Mouse (Mus musculus) brain, embryonic 14.5 days (tissue): ENCODE results near the gene Gipc2.

ENCODE experiments used
- CTCF ChIP-seq: fragments of 200-500 bp; IDR thresholded peaks from 2 replicates; pipeline ENCODE4 v1.5.1; 2012; ENCODE audit warnings: inconsistent platforms, mild to moderate bottlenecking, moderate library complexity, borderline replicate concordance; ENCODE audit not compliant: insufficient read depth, insufficient read length; ENCODE audit errors: extremely low read depth
- POLR2A ChIP-seq: fragments of 200-500 bp; IDR thresholded peaks from 2 replicates; pipeline ENCODE4 v1.6.1; 2012; ENCODE audit warnings: mild to moderate bottlenecking, inconsistent platforms, borderline replicate concordance; ENCODE audit not compliant: poor library complexity, insufficient read depth, insufficient read length, severe bottlenecking; ENCODE audit errors: extremely low read depth

DNA sequence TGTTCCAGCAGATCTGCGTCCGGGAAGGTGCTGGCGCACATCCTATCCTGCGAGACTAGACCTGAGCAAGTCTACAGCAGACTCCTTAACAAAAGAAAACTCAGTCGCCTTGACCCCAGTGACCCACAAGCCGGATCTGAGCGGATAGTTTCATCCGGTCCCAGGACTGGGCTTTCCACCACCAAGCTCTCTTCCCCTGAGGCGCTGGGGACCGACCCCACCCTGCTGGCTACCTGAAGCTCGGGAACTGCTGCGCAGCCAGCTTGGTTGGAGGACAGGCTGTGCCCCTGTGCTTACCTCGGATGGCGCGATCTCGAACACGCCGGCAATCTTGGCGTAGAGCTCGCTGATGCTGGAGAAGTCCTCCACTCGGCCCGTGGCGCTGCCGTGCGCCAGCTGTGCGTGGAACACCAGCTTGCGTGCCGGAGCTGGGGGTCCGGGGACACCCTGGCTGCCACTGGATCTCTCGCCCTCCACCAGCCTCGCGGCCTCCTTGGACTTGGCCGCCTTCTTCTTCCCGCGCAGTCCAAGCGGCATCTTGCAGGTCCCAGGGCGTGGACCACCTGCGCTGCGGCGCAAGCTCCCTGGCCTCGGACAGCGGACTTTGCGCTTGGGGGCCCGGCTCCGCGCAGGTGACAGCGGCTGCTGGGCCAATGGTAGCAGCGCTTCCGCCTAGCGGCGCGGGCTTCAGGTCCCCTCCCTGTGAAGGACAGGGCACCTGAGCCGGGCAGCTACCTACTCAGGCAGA is 505 bp downstream of the Gipc2 start:
- TF ChIP-seq POLR2A (no peak), CTCF (no peak)
